Mouse (Mus musculus) myocyte (in vitro differentiated cells): ENCODE data around the gene Tbxas1.

Experiments used
- E2F4 ChIP-seq: IDR thresholded peaks from one replicate; pipeline ENCODE4 v1.6.1; 2011; ENCODE audit warnings: mild to moderate bottlenecking, control low read depth, moderate library complexity; ENCODE audit not compliant: insufficient read depth
- POLR2A ChIP-seq: IDR thresholded peaks from one replicate; pipeline ENCODE4 v1.6.1; 2011; ENCODE audit warnings: low read depth, mild to moderate bottlenecking, control low read depth, moderate library complexity; ENCODE audit not compliant: insufficient read length
- TCF12 ChIP-seq: IDR thresholded peaks from one replicate; pipeline ENCODE4 v1.6.1; 2011; ENCODE audit warnings: mild to moderate bottlenecking, control low read depth; ENCODE audit not compliant: poor library complexity, insufficient read depth, severe bottlenecking

DNA sequence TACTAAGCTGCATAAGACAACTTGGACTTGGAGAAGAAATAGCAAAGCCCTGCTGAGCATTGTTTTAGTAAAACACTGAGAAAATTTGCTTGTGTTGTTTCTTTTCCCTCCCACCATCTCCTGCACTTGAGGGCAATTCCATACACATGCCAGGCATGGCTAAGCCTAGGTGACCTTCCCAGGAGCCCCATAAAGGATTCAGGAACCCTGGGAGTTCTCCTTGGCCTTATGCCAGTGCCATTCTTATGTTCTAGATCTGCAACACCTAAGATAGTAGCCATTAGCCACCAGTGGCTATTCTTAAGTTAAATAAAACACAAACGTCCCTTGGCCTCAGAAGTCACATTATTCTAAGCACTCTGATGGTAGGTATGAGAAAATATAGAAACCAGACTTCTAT is 27.8 kb upstream of the Tbxas1 start:
- no peak for TF ChIP-seq POLR2A
- TF ChIP-seq TCF12: no peak
- no peak for TF ChIP-seq E2F4
